Comparison of ENCODE assay signal across 8 mouse cellular contexts in the genomic region with DNA sequence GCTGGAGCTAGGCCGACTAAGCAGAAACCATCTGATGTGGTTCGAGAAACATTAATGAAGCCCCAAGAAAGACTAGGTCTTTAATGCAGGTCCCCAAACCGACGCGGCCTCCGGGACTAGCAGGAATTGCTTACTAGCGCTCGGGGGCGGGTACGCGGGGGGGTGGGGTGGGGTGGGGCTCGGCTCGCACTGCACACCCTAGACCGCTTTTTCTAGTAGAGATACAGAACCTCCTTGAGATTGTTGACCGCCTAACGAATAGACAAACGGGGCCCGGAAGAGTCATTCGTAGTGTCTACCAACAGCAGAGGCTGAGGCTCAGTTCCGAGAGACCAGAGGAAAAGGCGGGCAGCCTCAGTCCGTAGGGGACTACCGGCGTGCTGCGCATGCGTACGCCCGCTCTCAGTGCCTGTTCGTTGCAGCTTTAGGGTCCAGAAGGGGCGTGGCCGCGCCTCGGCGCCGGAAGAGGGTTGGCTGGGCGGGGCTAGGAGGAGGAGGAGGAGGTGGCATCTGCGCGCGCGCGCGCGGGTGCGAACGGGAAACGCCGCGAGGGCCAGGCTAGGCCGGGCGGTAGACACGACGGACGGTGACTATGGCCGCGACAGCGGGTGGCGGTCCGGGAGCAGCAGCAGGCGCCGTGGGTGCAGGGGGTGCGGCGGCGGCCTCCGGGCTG. TPM values are rescaled to one million over a fixed set of nuclear protein-coding genes. Genes with fewer than 3 reads are reported as not detected.
DNase-seq lines count a peak whose midpoint lies in the region; ATAC-seq and TF ChIP-seq lines count a peak whose summit lies in the region.

No protein-coding gene starts in this region.

- H3K27me3 ChIP-seq in heart, embryonic 12.5 days (replicated peaks) = no peaks in the 10 kb centered on the region
- no peaks in the 10 kb centered on the region for H3K27me3 ChIP-seq in kidney, postnatal 0 days (ENCODE audit: insufficient read depth, low read length)
- H3K27me3 ChIP-seq in liver, embryonic 11.5 days (replicated peaks; ENCODE audit: control insufficient read depth, insufficient read depth, low read length) = no peaks in the 10 kb centered on the region
- no peaks in the 10 kb centered on the region for H3K27me3 ChIP-seq in stomach, embryonic 14.5 days (ENCODE audit: control insufficient read depth, insufficient read depth, low read length)

- H3K4me3 ChIP-seq in heart, embryonic 12.5 days = peak overlapping the region; percentile 98
- peak overlapping the region; percentile 89 for H3K4me3 ChIP-seq in kidney, postnatal 0 days (replicated peaks; ENCODE audit: low read depth, low read length)
- H3K4me3 ChIP-seq in liver, embryonic 11.5 days (ENCODE audit: low read depth, low read length) = peak overlapping the region; percentile 92
- peak overlapping the region; percentile 87 for H3K4me3 ChIP-seq in stomach, embryonic 14.5 days (ENCODE audit: low read depth, low read length)

- H3K4me2 ChIP-seq in heart, embryonic 12.5 days = peak overlapping the region; percentile 84
- H3K4me2 ChIP-seq in kidney, postnatal 0 days (ENCODE audit: low read length) = peak overlapping the region; percentile 81
- peak overlapping the region; percentile 92 for H3K4me2 ChIP-seq in liver, embryonic 11.5 days
- H3K4me2 ChIP-seq in stomach, embryonic 14.5 days (replicated peaks; ENCODE audit: low read depth, low read length) = peak overlapping the region; percentile 67

- peak overlapping the region; percentile 91 for H3K27ac ChIP-seq in heart, embryonic 12.5 days (ENCODE audit: poor library complexity, severe bottlenecking)
- peak overlapping the region; percentile 87 for H3K27ac ChIP-seq in kidney, postnatal 0 days
- peak overlapping the region; percentile 99 for H3K27ac ChIP-seq in liver, embryonic 11.5 days (ENCODE audit: low read depth, low read length)
- peak overlapping the region; percentile 88 for H3K27ac ChIP-seq in stomach, embryonic 14.5 days (ENCODE audit: low read length)

- no peaks in the 10 kb centered on the region for H3K9me3 ChIP-seq in heart, embryonic 12.5 days (replicated peaks)
- H3K9me3 ChIP-seq in kidney, postnatal 0 days (replicated peaks; ENCODE audit: low read length) = no peaks in the 10 kb centered on the region
- H3K9me3 ChIP-seq in liver, embryonic 11.5 days (ENCODE audit: control insufficient read depth, low read length) = no peaks in the 10 kb centered on the region
- H3K9me3 ChIP-seq in stomach, embryonic 14.5 days (ENCODE audit: control insufficient read depth, low read depth, low read length) = no peaks in the 10 kb centered on the region

- peaks cover 14% of the 10 kb centered on the region; the same call in 1 of the 2 replicates for H3K4me1 ChIP-seq in heart, embryonic 12.5 days (replicated peaks)
- H3K4me1 ChIP-seq in kidney, postnatal 0 days (replicated peaks; ENCODE audit: insufficient read depth, low read length) = 0 out of 2 replicates have a peak, but pooled peaks cover 5% of the 10 kb centered on the region
- peaks cover 16% of the 10 kb centered on the region for H3K4me1 ChIP-seq in liver, embryonic 11.5 days (replicated peaks; ENCODE audit: control insufficient read depth, insufficient read depth, low read length)
- H3K4me1 ChIP-seq in stomach, embryonic 14.5 days (ENCODE audit: control insufficient read depth, insufficient read depth, low read length) = peaks cover 8% of the 10 kb centered on the region; the same call in 1 of the 2 replicates

- ATAC-seq in erythroid progenitor cell, adult 5-6 weeks (replicated peaks; ENCODE audit: low FRiP score, poor library complexity, severe bottlenecking) = peak; percentile 98
- ATAC-seq in heart, embryonic 12.5 days (ENCODE audit: insufficient number of reproducible peaks, low FRiP score) = peak; percentile 98
- peak; percentile 97 for ATAC-seq in kidney, postnatal 0 days (replicated peaks; ENCODE audit: low FRiP score, low read depth)
- ATAC-seq in liver, embryonic 11.5 days (replicated peaks; ENCODE audit: low FRiP score) = peak; percentile 92
- peak; percentile 97 for ATAC-seq in stomach, embryonic 14.5 days (ENCODE audit: insufficient number of reproducible peaks, insufficient read depth, low FRiP score, low read depth)

- peaks cover 22% of the 10 kb centered on the region for H3K36me3 ChIP-seq in heart, embryonic 12.5 days
- peaks cover 9% of the 10 kb centered on the region; the same call in 1 of the 2 replicates for H3K36me3 ChIP-seq in kidney, postnatal 0 days (ENCODE audit: insufficient read depth, low read length)
- peaks cover 16% of the 10 kb centered on the region for H3K36me3 ChIP-seq in liver, embryonic 11.5 days (ENCODE audit: control insufficient read depth, insufficient read depth, low read length)
- peaks cover 18% of the 10 kb centered on the region for H3K36me3 ChIP-seq in stomach, embryonic 14.5 days (ENCODE audit: control insufficient read depth, insufficient read depth, low read length)

- under 1% methylated on average over 60 of the region's 64 CpGs for WGBS in heart, embryonic 12.5 days
- under 1% methylated on average over 62 of the region's 64 CpGs for WGBS in kidney, postnatal 0 days
- under 1% methylated on average over 64 of the region's 64 CpGs for WGBS in liver, embryonic 11.5 days
- under 1% methylated on average over 64 of the region's 64 CpGs for WGBS in stomach, embryonic 14.5 days

- DNase-seq in CD4-positive helper T cell, adult 2 months (ENCODE audit: low read depth, low spot score) = peak; percentile 98
- DNase-seq in brain, embryonic 18.5 days (ENCODE audit: low read depth, low spot score) = peak; percentile 96
- peak; percentile 100 for DNase-seq in kidney, postnatal 0 days (ENCODE audit: low spot score)
- DNase-seq in liver, embryonic 11.5 days (ENCODE audit: low spot score) = peak; percentile 100
- DNase-seq in naive thymus-derived CD4-positive, alpha-beta T cell, adult 2 months (ENCODE audit: low read depth) = peak; percentile 99

- H3K9ac ChIP-seq in heart, embryonic 12.5 days = peak overlapping the region; percentile 97
- peak overlapping the region; percentile 95 for H3K9ac ChIP-seq in kidney, postnatal 0 days (ENCODE audit: low read depth, low read length)
- H3K9ac ChIP-seq in liver, embryonic 11.5 days (ENCODE audit: low read depth, low read length) = peak overlapping the region; percentile 97
- peak overlapping the region; percentile 94 for H3K9ac ChIP-seq in stomach, embryonic 14.5 days (replicated peaks; ENCODE audit: low read depth, low read length)

- TF ChIP-seq CTCF in kidney, postnatal 0 days (IDR thresholded peaks at IDR 0.05; ENCODE audit: low read depth) = no peak

RNA-seq across cellular contexts. Expression of a gene that starts 14.0 kb away (rescaled TPM):
- 28.5 and 32.4 TPM in 2 replicates for total RNA-seq in erythroid progenitor cell, adult 5-6 weeks (2015; ENCODE audit: low replicate concordance)
- total RNA-seq in erythroid progenitor cell, adult 5-6 weeks (2017; ENCODE audit: low replicate concordance) = 14.8 and 39.3 TPM in 2 replicates
- 114 and 120 TPM in 2 replicates for polyA plus RNA-seq in heart, embryonic 12.5 days (2016; fragmentation: Nextera tagmentation; extraction: Ambion mirVana)
- polyA plus RNA-seq in kidney, postnatal 0 days (2015; fragmentation: Nextera tagmentation; extraction: Ambion mirVana) = 86.5 and 88.9 TPM in 2 replicates
- 113 and 124 TPM in 2 replicates for polyA plus RNA-seq in liver, embryonic 11.5 days (2014; fragmentation: Nextera tagmentation; extraction: Ambion mirVana)
- polyA plus RNA-seq in stomach, embryonic 14.5 days (2014; fragmentation: Nextera tagmentation; extraction: Ambion mirVana) = 123 and 125 TPM in 2 replicates

RNA-seq across cellular contexts. Expression of a gene that starts 14.2 kb away (rescaled TPM):
- total RNA-seq in erythroid progenitor cell, adult 5-6 weeks (2015; ENCODE audit: low replicate concordance) = 40.7 and 61.6 TPM in 2 replicates
- 49.2 and 71.5 TPM in 2 replicates for total RNA-seq in erythroid progenitor cell, adult 5-6 weeks (2017; ENCODE audit: low replicate concordance)
- 111 and 118 TPM in 2 replicates for polyA plus RNA-seq in heart, embryonic 12.5 days (2016; fragmentation: Nextera tagmentation; extraction: Ambion mirVana)
- 58.1 and 63.8 TPM in 2 replicates for polyA plus RNA-seq in kidney, postnatal 0 days (2015; fragmentation: Nextera tagmentation; extraction: Ambion mirVana)
- 69.1 and 72.5 TPM in 2 replicates for polyA plus RNA-seq in liver, embryonic 11.5 days (2014; fragmentation: Nextera tagmentation; extraction: Ambion mirVana)
- 143 and 158 TPM in 2 replicates for polyA plus RNA-seq in stomach, embryonic 14.5 days (2014; fragmentation: Nextera tagmentation; extraction: Ambion mirVana)

Comparison
In these comparisons a context has a peak if more than half of its experiments do, and no peak if none do; other contexts are left out.
1. Peak in every context shown above with its lines: DNase-seq, ATAC-seq, H3K4me3 ChIP-seq and H3K27ac ChIP-seq.